Mouse (Mus musculus) intestine, postnatal 0 days (tissue): ENCODE results near the gene Zfyve28. TPM values are rescaled to one million over a fixed set of nuclear protein-coding genes. Genes with fewer than 3 reads are reported as not detected.

Source experiments
- ATAC-seq: fragments of 200-750 bp; cut with Nextera tagmentation; 2 replicates; pipeline ENCODE4 v1.8.0; 2017; ENCODE audit warnings: mild to moderate bottlenecking, moderate TSS enrichment, moderate library complexity
- H3K27ac ChIP-seq: fragments of 300-500 bp; sonication (generic); 2 replicates; pipeline ENCODE4 v1.5.1; 2014; ENCODE audit warnings: mild to moderate bottlenecking, low read depth, low read length, moderate library complexity
- H3K27me3 ChIP-seq: fragments of 300-500 bp; sonication (generic); replicated peaks from 2 replicates; pipeline ENCODE4 v1.6.1; 2014; ENCODE audit warnings: low read length, mixed read lengths; ENCODE audit not compliant: control insufficient read depth, insufficient read depth
- H3K36me3 ChIP-seq: fragments of 300-500 bp; sonication (generic); 2 replicates; pipeline ENCODE4 v1.6.1; 2014; ENCODE audit warnings: mild to moderate bottlenecking, moderate library complexity; ENCODE audit not compliant: control insufficient read depth, insufficient read depth
- H3K4me1 ChIP-seq: fragments of 300-500 bp; sonication (generic); replicated peaks from 2 replicates; pipeline ENCODE4 v1.6.1; 2014; ENCODE audit warnings: antibody characterized with exemption, low read length, mixed read lengths; ENCODE audit not compliant: control insufficient read depth, insufficient read depth
- H3K4me2 ChIP-seq: fragments of 300-500 bp; sonication (generic); replicated peaks from 2 replicates; pipeline ENCODE4 v1.6.1; 2014; ENCODE audit warnings: low read depth, mild to moderate bottlenecking, moderate library complexity
- H3K4me3 ChIP-seq: fragments of 300-500 bp; sonication (generic); 2 replicates; pipeline ENCODE4 v1.5.1; 2014; ENCODE audit warnings: low read depth, low read length
- H3K9ac ChIP-seq: fragments of 300-500 bp; sonication (generic); 2 replicates; pipeline ENCODE4 v1.6.1; 2014; ENCODE audit warnings: mild to moderate bottlenecking, low read depth, low read length
- H3K9me3 ChIP-seq: fragments of 300-500 bp; sonication (generic); 2 replicates; pipeline ENCODE4 v1.6.1; 2016; ENCODE audit warnings: mixed run types; ENCODE audit not compliant: control insufficient read depth
- CTCF ChIP-seq: sonication (generic); IDR thresholded peaks from 2 replicates; pipeline ENCODE4 v1.5.1; 2016; ENCODE audit warnings: low read depth, mild to moderate bottlenecking, control low read depth, antibody characterized with exemption, moderate library complexity
- WGBS: fragments of 180-500 bp; shearing (Covaris S2); extraction: QIAGEN DNeasy Blood & Tissue Kit; methylation state at CpG from one replicate; pipeline ENCODE4 v1.1.7; 2014; 5-methylcytosine and 5-hydroxymethylcytosine counted together
- polyA plus RNA-seq: library from polyadenylated mRNA; unstranded; fragments of >200 nt; fragmentation: Nextera tagmentation; extraction: Ambion mirVana; gene quantifications from 2 replicates; pipeline ENCODE4 v1.2.1, GENCODE M21; 2015

The Zfyve28 gene
- polyA plus RNA-seq, 1 experiment from 2014 or later, result 0.05 TPM

DNA sequence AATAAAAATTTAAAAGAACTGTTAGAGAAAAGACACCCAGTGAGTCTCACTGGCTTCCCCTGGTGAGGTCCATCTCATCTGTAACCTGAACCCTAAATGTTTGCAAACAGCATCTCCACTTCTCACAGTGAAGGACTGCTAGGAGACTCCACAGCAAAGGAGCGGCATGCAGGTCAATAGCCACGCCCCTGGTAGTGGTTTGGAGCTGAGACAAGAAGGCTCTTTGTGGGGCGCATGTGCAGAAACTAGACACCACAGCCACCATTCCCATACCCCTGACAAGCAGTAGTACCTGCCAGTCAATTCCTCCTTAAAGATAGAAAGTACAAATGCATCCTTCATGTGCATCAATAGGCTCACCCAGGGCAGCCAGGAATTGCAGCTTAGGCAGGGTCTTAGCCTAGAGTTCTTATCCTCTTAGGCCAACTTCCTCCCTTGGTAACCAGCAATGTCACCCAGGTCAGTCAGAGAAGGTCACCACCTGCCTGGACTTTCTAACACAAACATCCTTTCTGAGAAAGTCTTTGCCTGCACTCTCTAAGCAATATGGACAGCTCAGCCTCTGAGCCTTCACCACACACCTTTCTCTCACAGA lies 4.0 kb downstream of the Zfyve28 start:
- H3K4me3 ChIP-seq, result no peak overlapping the region
- no peak for TF ChIP-seq CTCF
- no peak overlapping the region for H3K4me2 ChIP-seq
- H3K27me3 ChIP-seq, result peaks cover 37% of the 10 kb centered on the region
- H3K9me3 ChIP-seq, result no peaks in the 10 kb centered on the region
- WGBS, result 40% methylated on average over 3 of the region's 3 CpGs
- no peak overlapping the region for H3K9ac ChIP-seq
- no peaks in the 10 kb centered on the region for H3K36me3 ChIP-seq
- H3K27ac ChIP-seq, result no peak overlapping the region
- no peaks in the 10 kb centered on the region for H3K4me1 ChIP-seq
- ATAC-seq, result no peak

DNA sequence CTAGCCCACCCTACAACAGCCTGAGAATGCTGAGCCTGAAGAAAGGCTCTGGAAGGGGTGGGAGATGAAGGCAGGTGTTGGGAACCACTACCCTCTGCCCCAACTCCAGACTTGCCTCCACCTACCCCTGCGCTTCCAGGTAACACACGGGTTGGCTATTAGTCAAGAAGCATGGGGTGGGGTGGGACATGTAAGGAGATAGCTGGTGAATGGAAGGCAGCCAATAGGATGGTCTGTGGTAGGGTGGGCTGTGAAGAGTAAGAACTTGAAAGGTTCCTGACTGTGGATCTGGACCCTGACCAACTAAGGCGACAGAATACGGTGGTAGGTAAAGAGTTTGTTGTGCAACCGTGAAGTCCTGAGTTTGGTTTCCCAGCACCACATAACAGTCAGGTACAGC lies 4.9 kb downstream of the Zfyve28 start:
- H3K9me3 ChIP-seq, result no peaks in the 10 kb centered on the region
- no peak overlapping the region for H3K4me3 ChIP-seq
- no peak for ATAC-seq
- WGBS, result 87% methylated on average over 5 of the region's 5 CpGs
- peaks cover 30% of the 10 kb centered on the region for H3K27me3 ChIP-seq
- no peaks in the 10 kb centered on the region for H3K36me3 ChIP-seq
- H3K27ac ChIP-seq, result no peak overlapping the region
- H3K4me1 ChIP-seq, result no peaks in the 10 kb centered on the region
- no peak overlapping the region for H3K4me2 ChIP-seq
- no peak for TF ChIP-seq CTCF
- H3K9ac ChIP-seq, result no peak overlapping the region

DNA sequence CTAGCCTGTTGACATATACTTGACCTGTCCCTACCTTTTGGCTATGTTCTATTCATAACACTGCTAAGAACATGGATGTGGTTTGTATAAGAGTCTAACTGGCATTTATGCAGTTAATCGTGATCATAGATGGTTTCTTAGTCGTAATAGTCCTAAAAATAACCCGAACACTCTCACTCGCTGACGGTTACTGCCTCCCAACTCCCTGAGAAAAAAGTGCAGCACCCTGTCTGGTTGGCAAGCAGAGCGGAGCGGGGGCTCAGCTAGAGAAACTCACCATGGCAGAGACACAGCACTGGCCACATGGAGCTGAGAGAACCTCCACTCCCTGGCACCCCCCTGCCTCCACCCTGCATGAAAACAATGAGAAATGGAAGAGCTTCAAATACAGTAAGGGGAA lies 7.3 kb downstream of the Zfyve28 start:
- Histone ChIP-seq H3K27me3 (peaks cover 8% of the 10 kb centered on the region), H3K4me1 (no peaks in the 10 kb centered on the region), H3K9ac (no peak overlapping the region), H3K4me2 (no peak overlapping the region), H3K27ac (no peak overlapping the region), H3K4me3 (no peak overlapping the region), H3K36me3 (no peaks in the 10 kb centered on the region), H3K9me3 (no peaks in the 10 kb centered on the region)
- no peak for TF ChIP-seq CTCF
- ATAC-seq, result no peak
- WGBS, result 55% methylated on average over 7 of the region's 7 CpGs

DNA sequence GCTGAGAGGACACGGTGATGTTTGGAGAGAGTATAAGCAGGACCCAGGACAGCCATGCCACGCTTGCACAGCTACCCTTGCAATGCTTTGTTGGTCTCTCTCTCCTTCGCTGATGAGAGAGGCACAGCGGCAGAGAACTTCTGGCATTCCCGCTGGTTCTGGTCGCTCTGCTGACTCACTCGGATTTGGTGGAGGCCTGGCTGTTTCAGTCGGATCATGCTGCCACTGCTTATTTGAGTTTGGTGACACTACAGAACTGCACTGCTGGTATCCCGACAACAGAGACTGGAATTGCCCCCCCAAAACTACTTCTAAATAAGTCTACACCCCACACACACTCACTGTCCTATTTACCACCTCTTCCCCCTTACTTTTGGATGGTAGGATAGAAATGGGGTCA lies 9.0 kb downstream of the Zfyve28 start:
- Histone ChIP-seq H3K4me1 (no peaks in the 10 kb centered on the region), H3K4me3 (no peak overlapping the region), H3K4me2 (no peak overlapping the region), H3K27ac (no peak overlapping the region), H3K27me3 (no peaks in the 10 kb centered on the region), H3K36me3 (no peaks in the 10 kb centered on the region), H3K9ac (no peak overlapping the region), H3K9me3 (no peaks in the 10 kb centered on the region)
- ATAC-seq, result no peak
- WGBS, result 89% methylated on average over 9 of the region's 9 CpGs
- TF ChIP-seq CTCF, result no peak

DNA sequence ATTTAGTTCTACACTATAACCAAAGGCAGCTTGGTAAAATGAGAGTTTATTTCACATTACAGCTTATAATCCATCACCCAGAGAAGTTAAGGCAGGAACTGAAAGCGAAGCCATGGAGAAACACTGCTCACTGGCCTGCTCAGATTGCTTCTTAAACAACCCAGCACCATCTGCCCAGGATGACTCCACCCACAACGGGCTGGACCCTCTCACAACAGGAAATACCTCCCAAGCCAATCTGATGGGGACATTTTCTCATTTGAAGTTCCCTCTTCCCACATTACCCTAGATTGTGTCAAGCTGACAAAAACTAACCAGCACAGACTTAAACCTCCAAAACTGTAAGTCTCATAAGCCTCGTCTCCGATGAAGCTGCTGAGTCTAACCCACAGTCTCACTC lies 10.2 kb downstream of the Zfyve28 start:
- Histone ChIP-seq H3K4me3 (no peak overlapping the region), H3K36me3 (no peaks in the 10 kb centered on the region), H3K4me1 (no peaks in the 10 kb centered on the region), H3K27ac (no peak overlapping the region), H3K4me2 (no peak overlapping the region), H3K9me3 (no peaks in the 10 kb centered on the region), H3K9ac (no peak overlapping the region), H3K27me3 (no peaks in the 10 kb centered on the region)
- no peak for TF ChIP-seq CTCF
- WGBS, result 68% methylated on average over 4 of the region's 4 CpGs
- ATAC-seq, result no peak

DNA sequence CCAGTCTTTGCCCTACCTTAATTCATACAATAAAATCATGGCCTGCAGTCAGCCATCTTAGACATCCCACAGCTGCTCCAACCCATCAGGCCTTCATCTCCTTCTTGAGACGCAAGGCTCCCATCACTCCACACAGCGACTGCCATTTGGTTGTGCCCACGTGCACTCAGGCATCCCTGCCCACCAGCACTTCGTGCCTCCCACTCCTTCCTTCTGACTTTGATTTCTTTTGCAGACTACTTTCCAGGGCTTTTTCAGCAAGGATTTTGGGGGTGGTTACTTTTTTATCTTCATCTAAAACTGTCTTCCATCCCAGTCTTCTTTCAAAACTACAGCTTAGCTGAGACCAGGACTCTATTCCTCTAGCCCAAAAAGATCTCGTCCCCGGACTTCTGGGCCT lies 11.5 kb downstream of the Zfyve28 start:
- H3K4me3 ChIP-seq, result no peak overlapping the region
- whole genome bisulfite sequencing, result 62% methylated on average over 6 of the region's 6 CpGs
- H3K9me3 ChIP-seq, result no peaks in the 10 kb centered on the region
- ATAC-seq, result no peak
- H3K27ac ChIP-seq, result no peak overlapping the region
- no peaks in the 10 kb centered on the region for H3K4me1 ChIP-seq
- H3K9ac ChIP-seq, result no peak overlapping the region
- no peak for TF ChIP-seq CTCF
- no peaks in the 10 kb centered on the region for H3K27me3 ChIP-seq
- no peaks in the 10 kb centered on the region for H3K36me3 ChIP-seq
- H3K4me2 ChIP-seq, result no peak overlapping the region

DNA sequence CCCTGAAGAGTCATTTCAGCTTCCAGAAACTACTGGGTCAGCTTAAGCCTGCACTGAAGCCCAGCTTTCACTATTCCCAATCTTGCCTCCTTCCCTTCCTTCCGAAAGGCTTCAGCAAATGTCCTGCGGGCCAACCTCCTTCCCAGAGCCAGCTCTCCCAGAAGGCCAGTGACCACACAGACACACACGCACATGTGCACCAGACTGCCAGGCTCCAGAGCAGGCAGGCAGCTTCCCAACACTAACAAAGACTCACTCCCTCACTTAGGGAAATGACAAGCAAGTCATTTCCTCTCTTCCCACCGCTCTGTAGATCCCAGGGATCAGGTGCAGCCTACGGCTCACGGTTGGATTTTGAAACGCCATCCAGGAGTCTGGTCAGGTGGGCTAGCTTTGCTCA lies 12.1 kb downstream of the Zfyve28 start:
- Histone ChIP-seq H3K9me3 (no peaks in the 10 kb centered on the region), H3K4me1 (no peaks in the 10 kb centered on the region), H3K4me3 (no peak overlapping the region), H3K27ac (no peak overlapping the region), H3K36me3 (no peaks in the 10 kb centered on the region), H3K9ac (no peak overlapping the region), H3K4me2 (no peak overlapping the region), H3K27me3 (no peaks in the 10 kb centered on the region)
- no peak for TF ChIP-seq CTCF
- ATAC-seq, result no peak
- 64% methylated on average over 7 of the region's 7 CpGs for WGBS
